Mouse (Mus musculus) ES-E14 (cell line): ENCODE measurements around the gene Phldb1.

Experiments
- CHD2 ChIP-seq: IDR thresholded peaks from 2 replicates; pipeline ENCODE4 v1.6.1; 2014; ENCODE audit warnings: mild to moderate bottlenecking, low read depth, low read length, inconsistent platforms
- MAFK ChIP-seq: IDR thresholded peaks from 2 replicates; pipeline ENCODE4 v1.6.1; 2014; ENCODE audit warnings: mild to moderate bottlenecking, low read depth, low read length, inconsistent platforms; ENCODE audit not compliant: insufficient read depth
- ZNF384 ChIP-seq: IDR thresholded peaks from 2 replicates; pipeline ENCODE4 v1.6.1; 2012; ENCODE audit warnings: low read depth, low read length, inconsistent platforms

- TF ChIP-seq ZNF384, result no peak
- TF ChIP-seq MAFK, result no peak
- TF ChIP-seq CHD2, result no peak
Measured at GRCm38 (mm10) chr9:44711602-44712001, 23.4 kb downstream of the Phldb1 start.
